Comparison of ENCODE assay signal across 1 mouse cellular context in the genomic region with DNA sequence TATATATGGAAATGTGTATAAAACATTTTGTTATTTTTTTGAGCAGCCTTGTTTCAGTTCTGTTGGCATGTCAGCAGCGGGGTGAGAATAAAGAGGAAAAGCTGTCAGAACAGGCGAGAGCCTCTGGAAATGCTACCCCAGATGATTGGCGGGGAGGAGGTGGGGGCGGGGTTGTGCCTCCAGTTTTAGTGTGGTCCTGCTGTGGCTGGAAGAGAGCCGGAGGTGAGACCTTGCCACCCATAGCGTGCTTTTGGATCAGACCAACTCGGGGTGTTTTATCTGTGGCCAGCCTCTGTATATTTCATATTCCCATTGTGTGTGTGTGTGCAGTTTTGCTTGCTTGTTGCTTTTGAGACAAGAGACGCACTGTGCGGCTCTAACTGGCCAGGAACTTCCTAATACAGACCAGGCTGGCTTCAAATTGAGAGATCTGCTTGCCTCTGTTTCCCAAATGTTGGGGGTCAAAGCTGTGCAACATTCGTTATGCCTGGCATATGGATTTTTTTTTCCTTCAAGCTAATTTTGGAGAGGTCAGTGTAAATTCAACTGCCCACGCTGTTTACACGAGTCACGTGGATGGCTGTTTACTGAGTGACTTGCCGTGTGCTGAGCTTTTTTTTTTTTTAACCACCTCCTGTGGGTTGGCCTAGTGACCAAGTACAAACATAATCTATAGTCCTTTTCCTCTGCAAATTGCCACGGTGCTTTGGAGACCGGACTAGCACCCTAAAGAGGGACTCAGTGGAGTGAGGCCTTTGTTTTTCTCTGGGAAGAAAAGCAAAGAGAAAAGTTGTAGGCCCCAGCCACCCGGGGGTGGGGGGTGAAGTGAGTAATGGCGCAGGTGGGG.
TF ChIP-seq lines count a peak whose summit lies in the region.

No protein-coding gene starts in this region.

TF ChIP-seq in CH12.LX, 34 proteins besides CTCF, POLR2A, EP300 and RAD21:
- TF ChIP-seq CHD2 (IDR thresholded peaks at IDR 0.05; ENCODE audit: low read length), result peak; percentile 45; the same call in 1 of the 2 replicates
- TF ChIP-seq ELF1 (IDR thresholded peaks at IDR 0.05; ENCODE audit: low read depth, low read length), result peak; percentile 22; the same call in 1 of the 2 replicates
- TF ChIP-seq USF1 (IDR thresholded peaks at IDR 0.05; ENCODE audit: low read depth, low read length), result peak; percentile 30
- peak; percentile 64; the same call in 1 of the 2 replicates for TF ChIP-seq MAZ (IDR thresholded peaks at IDR 0.05; ENCODE audit: low read depth, low read length)
- TF ChIP-seq MYC (IDR thresholded peaks at IDR 0.05; ENCODE audit: low read depth, low read length), result 0 out of 2 replicates have a peak, but pooled peaks have one; percentile 54
- no peak; the same call in 1 of the 2 replicates for TF ChIP-seq CHD1 (IDR thresholded peaks at IDR 0.05; ENCODE audit: low read depth, low read length)
- no peak for TF ChIP-seq JUN (IDR thresholded peaks at IDR 0.05; ENCODE audit: insufficient read depth, low read depth, low read length)
- TF ChIP-seq KAT2A (IDR thresholded peaks at IDR 0.05; ENCODE audit: insufficient replicate concordance, low read length), result 0 out of 2 replicates have a peak, but pooled peaks have one; percentile 15
- TF ChIP-seq MEF2A (IDR thresholded peaks at IDR 0.05; ENCODE audit: borderline replicate concordance, low read depth, low read length), result 0 out of 2 replicates have a peak, but pooled peaks have one; percentile 23
- TF ChIP-seq BHLHE40 (IDR thresholded peaks at IDR 0.05; ENCODE audit: low read depth, low read length), result peak; percentile 91
- TF ChIP-seq POLR2AphosphoS2 (IDR thresholded peaks at IDR 0.05; ENCODE audit: low read depth, low read length), result peak; percentile 20; the same call in 1 of the 2 replicates
- TF ChIP-seq HCFC1 (IDR thresholded peaks at IDR 0.05; ENCODE audit: low read depth, low read length), result no peak
- TF ChIP-seq MXI1 (IDR thresholded peaks at IDR 0.05; ENCODE audit: low read depth, low read length), result peak; percentile 57
- TF ChIP-seq ZNF384 (IDR thresholded peaks at IDR 0.05; ENCODE audit: low read depth, low read length), result peak; percentile 86
- peak; percentile 50 for TF ChIP-seq ZMIZ1 (IDR thresholded peaks at IDR 0.05; ENCODE audit: low read depth, low read length)
- peak; percentile 44 for TF ChIP-seq MAX (IDR thresholded peaks at IDR 0.05; ENCODE audit: low read length)
